Mouse (Mus musculus) heart, adult 2 months (tissue): Measurements from ENCODE around the gene 9430015G10Rik. TPM values are rescaled to one million over a fixed set of nuclear protein-coding genes. Genes with fewer than 3 reads are reported as not detected.
A peak's percentile ranks its signal among the peaks of the same experiment; 100 is the strongest.

Experiments used
- DNase-seq, 2 experiments: peaks; one replicate each; pipeline ENCODE4 v3.0.0; 2021
- H3K27ac ChIP-seq: fragments of 200-600 bp; 2 replicates; pipeline ENCODE4 v1.8.1; 2022
- H3K27me3 ChIP-seq: fragments of 200-500 bp; 2 replicates; pipeline ENCODE4 v1.6.1; 2012; ENCODE audit warnings: mild to moderate bottlenecking, low read length, inconsistent platforms, mixed read lengths; ENCODE audit not compliant: control insufficient read depth, insufficient read depth
- H3K36me3 ChIP-seq: fragments of 200-500 bp; 2 replicates; pipeline ENCODE4 v1.6.1; 2012; ENCODE audit warnings: low read length, inconsistent platforms; ENCODE audit not compliant: control insufficient read depth, insufficient read depth
- H3K4me1 ChIP-seq: fragments of 200-500 bp; 2 replicates; pipeline ENCODE4 v1.6.1; 2011; ENCODE audit warnings: low read length; ENCODE audit not compliant: control insufficient read depth, insufficient read depth
- H3K4me3 ChIP-seq: fragments of 200-600 bp; 2 replicates; pipeline ENCODE4 v1.8.1; 2022
- H3K79me2 ChIP-seq: fragments of 200-500 bp; replicated peaks from 2 replicates; pipeline ENCODE4 v1.6.1; 2012; ENCODE audit warnings: mild to moderate bottlenecking, inconsistent platforms, low read length, moderate library complexity, mixed read lengths; ENCODE audit not compliant: control insufficient read depth, insufficient read depth
- H3K9ac ChIP-seq: fragments of 200-500 bp; 2 replicates; pipeline ENCODE4 v1.6.1; 2012; ENCODE audit warnings: low read depth, mild to moderate bottlenecking, control low read depth, inconsistent platforms, low read length, mixed read lengths
- CTCF ChIP-seq: fragments of 200-600 bp; IDR thresholded peaks from 2 replicates; pipeline ENCODE4 v1.8.1; 2022; ENCODE audit warnings: antibody characterized with exemption, mild to moderate bottlenecking, moderate library complexity
- EP300 ChIP-seq: fragments of 200-500 bp; IDR thresholded peaks from 2 replicates; pipeline ENCODE4 v1.6.1; 2011; ENCODE audit warnings: low read depth, low read length, control low read depth; ENCODE audit not compliant: insufficient read depth
- POLR2A ChIP-seq: fragments of 200-500 bp; IDR thresholded peaks from 2 replicates; pipeline ENCODE4 v1.6.1; 2011; ENCODE audit warnings: mild to moderate bottlenecking, low read depth, low read length, control low read depth; ENCODE audit not compliant: insufficient read depth
- WGBS: fragments of 180-500 bp; shearing (Covaris S2); methylation state at CpG from one replicate; pipeline ENCODE4 v1.1.7; 2018; 5-methylcytosine and 5-hydroxymethylcytosine counted together
- intact Hi-C: fragments of 180-260 bp; cut with DNase I; formaldehyde crosslinking; loops from one replicate; pipeline ENCODE4 v1.15.1; 2025
- polyA plus RNA-seq: library from polyadenylated mRNA; depleted of rRNA; stranded (reverse); fragments of >200 nt; gene quantifications from 2 replicates; pipeline ENCODE4 v1.2.3, GENCODE M21; 2012
- total RNA-seq, 2 experiments: library from RNA; stranded (reverse); gene quantifications; 2 replicates each; pipeline ENCODE4 v1.2.3; 2021

Gene 9430015G10Rik
- total and polyA plus RNA-seq, 3 experiments, result 1.7 to 5.9 (median 3.5) TPM

DNA sequence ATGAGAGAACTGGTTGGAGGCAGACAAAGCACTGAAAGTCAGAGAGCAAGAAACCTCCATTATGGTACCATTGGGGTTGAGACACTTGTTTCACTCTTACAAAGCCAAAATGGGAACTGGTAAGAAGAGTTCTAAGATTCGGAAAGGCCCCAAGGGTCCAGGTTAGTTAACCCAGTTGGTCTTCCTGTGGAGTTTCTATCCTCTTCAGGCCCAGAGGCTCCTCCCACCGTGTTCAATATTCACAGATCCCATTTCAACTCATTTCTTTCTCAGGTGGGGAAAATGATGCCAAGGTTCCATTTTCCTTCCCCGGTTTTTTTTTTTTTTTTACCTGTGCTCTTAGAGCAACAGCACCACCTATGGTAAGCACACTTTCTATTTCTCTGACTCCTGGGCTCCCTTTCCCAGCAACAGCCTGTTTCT is 8.3 kb upstream of the 9430015G10Rik start:
- TF ChIP-seq POLR2A, result no peak
- TF ChIP-seq CTCF, result peak; percentile 58
- no peak for TF ChIP-seq EP300
- no peak for DNase-seq
- 46% methylated on average over 3 of the region's 3 CpGs for WGBS
- Histone ChIP-seq H3K27ac (no peak overlapping the region), H3K9ac (no peak overlapping the region), H3K27me3 (no peaks in the 10 kb centered on the region), H3K79me2 (no peaks in the 10 kb centered on the region), H3K4me1 (no peaks in the 10 kb centered on the region), H3K36me3 (no peaks in the 10 kb centered on the region), H3K4me3 (no peak overlapping the region)
- intact Hi-C loops, result loop anchor here (5.0 to 10.0 kb wide), 2 partner anchors 77 to 144 kb away; partner anchors contain the start of gene Tnfrsf18

DNA sequence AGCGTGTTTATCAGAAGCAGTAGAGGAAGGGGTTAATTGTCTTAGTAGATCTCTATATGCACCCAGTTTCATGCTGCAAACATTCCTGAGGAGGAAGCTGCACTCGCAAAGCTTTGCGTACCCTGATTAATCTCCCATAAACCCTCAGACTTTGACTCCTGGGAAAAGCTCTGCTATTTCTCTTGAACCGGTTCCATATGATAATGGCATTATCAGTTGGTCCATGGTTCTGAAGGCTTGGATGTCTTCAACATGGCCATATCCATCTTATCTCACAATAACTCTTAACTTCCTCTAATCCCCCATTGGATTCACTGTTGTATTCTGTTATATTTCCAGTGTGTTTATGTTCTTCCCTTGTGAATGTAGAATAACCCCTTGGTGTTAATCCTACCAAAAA is 6.4 kb upstream of the 9430015G10Rik start:
- no peak for TF ChIP-seq CTCF
- no peak for TF ChIP-seq POLR2A
- TF ChIP-seq EP300, result no peak
- DNase-seq, result no peak
- Histone ChIP-seq H3K27me3 (no peaks in the 10 kb centered on the region), H3K9ac (no peak overlapping the region), H3K4me3 (no peak overlapping the region), H3K36me3 (no peaks in the 10 kb centered on the region), H3K79me2 (no peaks in the 10 kb centered on the region), H3K27ac (no peak overlapping the region), H3K4me1 (no peaks in the 10 kb centered on the region)
- intact Hi-C loops, result loop anchor here (5.0 to 10.0 kb wide), 2 partner anchors 79 to 146 kb away; partner anchors contain the start of gene Tnfrsf18
- WGBS, result 49% methylated on average over 4 of the region's 4 CpGs

DNA sequence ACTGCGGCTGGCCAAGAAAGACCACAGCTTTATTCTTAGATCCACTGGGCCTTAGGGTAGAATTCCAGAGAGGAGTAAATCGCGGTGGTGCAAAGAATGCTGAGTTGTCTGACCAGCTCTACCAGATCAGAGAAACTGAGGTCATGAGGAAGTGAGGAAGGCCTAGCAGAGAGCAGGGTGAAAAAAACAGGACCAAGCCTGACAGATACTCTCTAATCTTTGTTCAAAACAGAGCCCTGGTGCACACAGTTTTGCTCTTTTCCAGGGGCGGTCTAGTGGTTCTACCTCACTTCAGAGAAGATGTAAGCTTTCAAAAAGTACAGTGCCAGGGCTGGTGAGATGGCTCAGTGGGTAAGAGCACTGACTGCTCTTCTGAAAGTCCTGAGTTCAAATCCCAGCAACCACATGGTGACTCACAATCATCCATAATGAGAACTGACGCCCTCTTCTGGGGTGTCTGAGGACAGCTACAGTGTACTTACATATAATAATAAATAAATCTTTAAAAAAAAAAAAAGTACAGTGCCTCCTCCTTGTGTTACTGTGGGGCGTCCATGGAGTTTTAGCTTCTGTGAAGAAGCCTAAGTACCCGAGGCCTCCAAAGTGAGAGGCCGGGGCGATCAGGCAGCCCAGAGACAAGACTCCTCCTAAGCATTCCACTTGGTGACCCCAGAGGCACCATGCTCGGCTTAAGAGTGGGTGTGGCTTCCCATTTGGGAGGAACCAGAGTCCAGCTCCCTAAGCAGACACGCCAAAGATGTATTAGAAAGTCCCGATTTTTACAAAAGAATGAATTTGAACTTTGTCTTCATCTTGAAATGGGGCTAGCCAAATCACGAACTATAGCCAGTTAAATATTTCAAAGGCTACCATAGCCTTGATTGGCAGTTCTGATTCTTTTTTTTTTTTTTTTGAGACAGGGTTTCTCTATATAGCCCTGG is 906 bp upstream of the 9430015G10Rik start:
- 19% methylated on average over 13 of the region's 13 CpGs for WGBS

DNA sequence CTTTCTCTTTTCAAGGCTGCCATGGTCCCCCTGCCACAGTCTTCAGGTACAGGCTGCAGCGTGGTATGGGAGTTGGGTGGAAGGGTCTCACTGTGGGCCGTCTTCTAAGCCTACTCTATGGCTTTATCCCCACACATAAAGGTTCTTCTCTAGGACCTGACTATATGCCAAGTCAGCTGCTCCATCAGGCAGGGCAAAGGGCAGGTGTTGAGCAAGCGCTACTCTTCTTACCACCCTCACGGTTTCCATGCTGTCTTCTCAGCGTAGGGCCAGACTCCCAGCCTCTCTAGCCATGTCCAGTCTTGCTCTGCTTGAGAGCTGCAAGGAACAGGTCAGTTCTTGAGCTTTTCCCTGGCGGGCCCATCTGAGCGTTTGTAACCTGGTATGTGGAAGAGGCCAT is 14.3 kb downstream of the 9430015G10Rik start:
- no peak overlapping the region for H3K27ac ChIP-seq
- H3K4me1 ChIP-seq, result no peaks in the 10 kb centered on the region
- intact Hi-C loops, result no loop called here
- H3K4me3 ChIP-seq, result no peak overlapping the region
- 94% methylated on average over 7 of the region's 7 CpGs for WGBS
- H3K36me3 ChIP-seq, result no peaks in the 10 kb centered on the region
- H3K9ac ChIP-seq, result no peak overlapping the region
- no peaks in the 10 kb centered on the region for H3K79me2 ChIP-seq
- no peak for DNase-seq
- TF ChIP-seq EP300 (no peak), CTCF (no peak)
- no peaks in the 10 kb centered on the region for H3K27me3 ChIP-seq

More for the DNA sequence above, 906 bp upstream of the 9430015G10Rik start:
- DNase-seq, result peak; percentile 55 to 65
- H3K36me3 ChIP-seq, result no peaks in the 10 kb centered on the region
- peak overlapping the region; percentile 87 for H3K27ac ChIP-seq
- no peaks in the 10 kb centered on the region for H3K27me3 ChIP-seq
- H3K4me3 ChIP-seq, result peak overlapping the region; percentile 61
- TF ChIP-seq POLR2A, result no peak
- TF ChIP-seq CTCF, result peak; percentile 30; the same call in 1 of the 2 replicates
- no peak for TF ChIP-seq EP300
- H3K79me2 ChIP-seq, result no peaks in the 10 kb centered on the region; the same call in 1 of the 2 replicates
- peaks cover 1% of the 10 kb centered on the region; the same call in 1 of the 2 replicates for H3K4me1 ChIP-seq
- H3K9ac ChIP-seq, result peak overlapping the region; percentile 80
- intact Hi-C loops, result loop anchor here (1.0 to 10.0 kb wide), 3 partner anchors 84 to 118 kb away; partner anchors contain the start of genes AW011738 and Tnfrsf18

DNA sequence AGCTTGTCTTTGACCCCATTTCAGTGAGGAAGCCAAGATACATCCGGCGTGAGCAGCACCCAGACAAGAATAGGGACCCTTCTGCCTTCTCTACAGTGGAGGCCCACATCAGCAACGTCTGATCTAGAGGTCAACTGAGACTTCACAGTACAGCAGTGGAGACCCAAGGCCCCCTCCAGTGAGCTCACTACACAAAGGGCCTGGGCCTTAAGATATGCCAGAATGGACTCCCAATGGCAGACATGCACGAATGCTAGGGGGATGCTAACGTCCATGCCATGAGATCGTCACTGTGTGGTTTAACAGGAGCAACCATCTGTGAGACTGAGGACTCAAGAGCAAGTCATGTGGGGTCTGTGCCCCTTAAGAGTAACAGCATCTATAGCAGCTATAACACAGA is 15.6 kb downstream of the 9430015G10Rik start:
- H3K36me3 ChIP-seq, result no peaks in the 10 kb centered on the region

DNA sequence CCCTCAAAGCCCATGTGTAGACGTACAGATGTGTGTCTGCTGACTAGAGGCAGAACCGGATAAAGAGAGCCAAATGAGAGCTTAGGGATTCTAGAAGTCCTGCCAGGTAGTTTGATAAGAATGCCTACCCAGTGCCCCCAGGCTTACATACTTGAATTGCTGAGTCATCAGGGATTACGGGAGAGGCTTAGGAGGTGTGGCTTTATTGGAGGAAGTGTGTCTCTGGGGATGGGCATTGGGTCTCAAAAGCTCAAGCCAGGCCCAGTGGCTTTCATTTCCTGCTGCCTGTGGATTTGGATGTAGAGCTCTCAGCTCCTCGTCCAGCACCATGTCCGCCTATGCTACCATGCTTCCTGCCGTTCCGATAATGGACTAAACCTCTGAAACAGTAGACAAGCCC is 17.1 kb downstream of the 9430015G10Rik start:
- Histone ChIP-seq H3K79me2 (no peaks in the 10 kb centered on the region), H3K4me3 (no peak overlapping the region), H3K27me3 (no peaks in the 10 kb centered on the region), H3K36me3 (no peaks in the 10 kb centered on the region), H3K27ac (no peak overlapping the region), H3K9ac (no peak overlapping the region), H3K4me1 (no peaks in the 10 kb centered on the region)
- 79% methylated on average over 7 of the region's 7 CpGs for WGBS
- intact Hi-C loops, result no loop called here
- no peak for TF ChIP-seq CTCF
- no peak for TF ChIP-seq EP300
- no peak for TF ChIP-seq POLR2A
- no peak for DNase-seq

More for the DNA sequence above, 15.6 kb downstream of the 9430015G10Rik start:
- H3K4me1 ChIP-seq, result no peaks in the 10 kb centered on the region
- DNase-seq, result no peak
- 95% methylated on average over 6 of the region's 6 CpGs for WGBS
- H3K4me3 ChIP-seq, result no peak overlapping the region
- no peaks in the 10 kb centered on the region for H3K79me2 ChIP-seq
- no peak overlapping the region for H3K9ac ChIP-seq
- intact Hi-C loops, result no loop called here
- no peaks in the 10 kb centered on the region for H3K27me3 ChIP-seq
- TF ChIP-seq EP300 (no peak), CTCF (no peak), POLR2A (no peak)
- H3K27ac ChIP-seq, result no peak overlapping the region
